15 mouse cellular contexts compared by ENCODE assay signal in genomic region chr6:136968877-136969276, GRCm38 (mm10). TPM values are rescaled to one million over a fixed set of nuclear protein-coding genes. Genes with fewer than 3 reads are reported as not detected.
DNase-seq lines count a peak whose midpoint lies in the region; ATAC-seq and TF ChIP-seq lines count a peak whose summit lies in the region.
"Not testable (repeated sequence)": the region's sequence is repeated elsewhere in the genome, so short reads cannot be mapped to it uniquely, and the experiment has no call there.
"Had no signal": no experiment of that assay in that cellular context is flagged by ENCODE, and none has a peak within 500 bp of the region (broad histone marks: within the 10 kb centered on the region; RNA-seq: fewer than 3 reads in every experiment).

No protein-coding gene starts in this region.

- peak; percentile 79 for DNase-seq in 416B (ENCODE audit: low read depth)
- DNase-seq in Muller cell, postnatal 12 days (ENCODE audit: inconsistent ontology term): peak; percentile 20
- DNase-seq in heart, adult 11 months: peak; percentile 71
- peak; percentile 43 to 66 for DNase-seq in left cerebral cortex, postnatal 14 days (ENCODE audit: low spot score in 2 of 2)
- DNase-seq in lung, postnatal 36 days: peak; percentile 48
- DNase-seq in spleen, adult 2 months (ENCODE audit: low read depth in 1 of 2, low spot score in 2 of 2): not testable (repeated sequence)

- H3K4me3 ChIP-seq in cortical plate, adult 2 months (ENCODE audit: insufficient read depth, low read length); spleen, adult 2 months (ENCODE audit: extremely low read depth, insufficient read depth, insufficient read length): not testable (repeated sequence)

- peak; percentile 30 for ATAC-seq in inflammation-experienced regulatory T-cells, adult 6 months

- H3K27ac ChIP-seq in cortical plate, adult 2 months (ENCODE audit: insufficient read depth, low read length); spleen, adult 2 months (ENCODE audit: insufficient read depth, low read length): not testable (repeated sequence)

- 20% methylated on average over 4 of the region's 4 CpGs for WGBS in spleen, adult 2 months

- H3K4me1 ChIP-seq in cortical plate, adult 2 months (ENCODE audit: control insufficient read depth, insufficient read depth, low read length): not testable (repeated sequence)
- peaks cover 11% of the 10 kb centered on the region; the same call in 1 of the 2 replicates for H3K4me1 ChIP-seq in spleen, adult 2 months (ENCODE audit: control insufficient read depth, insufficient read depth, insufficient read length)

- peak; percentile 35; the same call in 1 of the 2 replicates for TF ChIP-seq CTCF in cortical plate, adult 2 months (IDR thresholded peaks at IDR 0.05; ENCODE audit: extremely low read depth, insufficient read depth, low read length)
- peak; percentile 30; the same call in 1 of the 2 replicates for TF ChIP-seq CTCF in spleen, adult 2 months (IDR thresholded peaks at IDR 0.05; ENCODE audit: extremely low read depth, insufficient read depth, insufficient read length, insufficient replicate concordance)

- H3K27me3 ChIP-seq in spleen, adult 2 months (ENCODE audit: control insufficient read depth, insufficient read depth, low read length): not testable (repeated sequence)

- intact Hi-C loops in left cerebral cortex, postnatal 14 days (cut with DNase I): loop anchor here (5.0 kb wide), 2 partner anchors 47 to 107 kb away; partner anchors contain the start of genes Erp27 and Pde6h

- TF ChIP-seq POLR2A in cortical plate, adult 2 months (IDR thresholded peaks at IDR 0.05; ENCODE audit: extremely low read depth, insufficient read depth, low read length); spleen, adult 2 months (IDR thresholded peaks at IDR 0.05; ENCODE audit: low read depth, low read length): not testable (repeated sequence)

- H3K36me3 ChIP-seq in spleen, adult 2 months (ENCODE audit: control insufficient read depth, insufficient read depth, low read length): not testable (repeated sequence)

RNA-seq across cellular contexts. Expression of gene Arhgdib, which starts 27.2 kb away (rescaled TPM):
- 23.5 and 25.7 TPM in 2 replicates for polyA plus RNA-seq in cortical plate, adult 2 months (2012; rRNA removed)
- 1,000 to 10,000 TPM; 2,255 to 2,929 (median 2,357) TPM for polyA plus RNA-seq in inflammation-experienced regulatory T-cells, adult 6 months (2017; shearing (Covaris generic))
- total RNA-seq in left cerebral cortex, postnatal 14 days (2021): 10 to 100 TPM; 16.6 to 17.0 TPM
- polyA plus RNA-seq in spleen, adult 2 months (2012; rRNA removed): 361 and 386 TPM in 2 replicates

RNA-seq across cellular contexts. Expression of gene Pde6h, which starts 45.2 kb away (rescaled TPM):
- polyA plus RNA-seq in cortical plate, adult 2 months (2012; rRNA removed): 0.46 and 0.93 TPM in 2 replicates
- polyA plus RNA-seq in inflammation-experienced regulatory T-cells, adult 6 months (2017; shearing (Covaris generic)): not detected
- total RNA-seq in left cerebral cortex, postnatal 14 days (2021): 1 to 10 TPM; 1.3 to 1.6 TPM
- polyA plus RNA-seq in spleen, adult 2 months (2012; rRNA removed): 0.01 TPM in 1 of 2 replicates, not detected in the other
- total RNA-seq: gastrocnemius, postnatal 36 days; hematopoietic stem cell, adult 5-6 weeks had no signal
- polyA plus RNA-seq: adrenal gland, adult 2 months; forebrain, embryonic 12.5 days; liver, embryonic 13.5 days; midbrain, embryonic 15.5 days had no signal

RNA-seq across cellular contexts. Expression of gene Erp27, which starts 46.9 kb away (rescaled TPM):
- polyA plus RNA-seq in cortical plate, adult 2 months (2012; rRNA removed): 0.21 and 0.25 TPM in 2 replicates
- 1 to 10 TPM; 1.1 to 2.1 (median 1.1) TPM for polyA plus RNA-seq in inflammation-experienced regulatory T-cells, adult 6 months (2017; shearing (Covaris generic))
- under 1 TPM; 0.34 to 0.81 TPM for total RNA-seq in left cerebral cortex, postnatal 14 days (2021)
- 10.5 and 16.2 TPM in 2 replicates for polyA plus RNA-seq in spleen, adult 2 months (2012; rRNA removed)
- total RNA-seq: adrenal gland, adult 2 months; gastrocnemius, postnatal 36 days; hematopoietic stem cell, adult 5-6 weeks; left cerebral cortex, adult 18-20 months had no signal
- polyA plus RNA-seq: adrenal gland, adult 2 months; forebrain, embryonic 12.5 days; midbrain, embryonic 15.5 days had no signal

Comparison
In these comparisons a context has a peak if more than half of its experiments do, and no peak if none do; other contexts are left out.
1. RNA of gene Arhgdib, which starts 27.2 kb away (polyA plus RNA-seq): 2,255 to 2,929 TPM in inflammation-experienced regulatory T-cells, adult 6 months and 361 to 386 TPM in spleen, adult 2 months; 23.5 to 25.7 TPM in cortical plate, adult 2 months; every median in the first group is over 10 times any median in the second.